ENCODE assay signal across 9 mouse cellular contexts in genomic region chr6:91575662-91576364, GRCm38 (mm10).
DNase-seq lines count a peak whose midpoint lies in the region; ATAC-seq and TF ChIP-seq lines count a peak whose summit lies in the region.
"Had no signal": no experiment of that assay in that cellular context is flagged by ENCODE, and none has a peak within 500 bp of the region (broad histone marks: within the 10 kb centered on the region; RNA-seq: fewer than 3 reads in every experiment).

No protein-coding gene starts in this region.

- no peaks in the 10 kb centered on the region for H3K36me3 ChIP-seq in hindbrain, embryonic 10.5 days
- H3K36me3 ChIP-seq in hindbrain, embryonic 13.5 days: no peaks in the 10 kb centered on the region
- H3K36me3 ChIP-seq in intestine, embryonic 15.5 days: no peaks in the 10 kb centered on the region
- H3K36me3 ChIP-seq in midbrain, embryonic 14.5 days (ENCODE audit: control insufficient read depth, insufficient read depth, low read length): no peaks in the 10 kb centered on the region

- no peaks in the 10 kb centered on the region for H3K27me3 ChIP-seq in hindbrain, embryonic 10.5 days (ENCODE audit: insufficient read depth, poor library complexity, severe bottlenecking)
- H3K27me3 ChIP-seq in hindbrain, embryonic 13.5 days: no peaks in the 10 kb centered on the region
- H3K27me3 ChIP-seq in intestine, embryonic 15.5 days (replicated peaks): no peaks in the 10 kb centered on the region
- H3K27me3 ChIP-seq in midbrain, embryonic 14.5 days (ENCODE audit: control insufficient read depth, insufficient read depth, low read length): no peaks in the 10 kb centered on the region
- H3K27me3 ChIP-seq: Patski had no signal

- WGBS in hindbrain, embryonic 10.5 days: 56% methylated on average over 4 of the region's 4 CpGs
- 67% methylated on average over 4 of the region's 4 CpGs for WGBS in hindbrain, embryonic 13.5 days
- 69% methylated on average over 4 of the region's 4 CpGs for WGBS in intestine, embryonic 15.5 days
- WGBS in midbrain, embryonic 14.5 days: 55% methylated on average over 4 of the region's 4 CpGs

- TF ChIP-seq CTCF in gastrocnemius, adult 2 months (IDR thresholded peaks at IDR 0.05): peak; percentile 99; the same call in 1 of the 2 replicates

- H3K4me3 ChIP-seq in hindbrain, embryonic 10.5 days: no peak overlapping the region
- H3K4me3 ChIP-seq in hindbrain, embryonic 13.5 days: no peak overlapping the region
- no peak overlapping the region for H3K4me3 ChIP-seq in gastrocnemius, adult 2 months
- H3K4me3 ChIP-seq in intestine, embryonic 15.5 days (replicated peaks): no peak overlapping the region
- H3K4me3 ChIP-seq in midbrain, embryonic 14.5 days (replicated peaks; ENCODE audit: low read depth, low read length): no peak overlapping the region

- H3K4me1 ChIP-seq in hindbrain, embryonic 10.5 days (replicated peaks): 0 out of 2 replicates have a peak, but pooled peaks cover 6% of the 10 kb centered on the region
- peaks cover 5% of the 10 kb centered on the region; the same call in 1 of the 2 replicates for H3K4me1 ChIP-seq in hindbrain, embryonic 13.5 days (replicated peaks)
- H3K4me1 ChIP-seq in intestine, embryonic 15.5 days (replicated peaks): no peaks in the 10 kb centered on the region
- no peaks in the 10 kb centered on the region for H3K4me1 ChIP-seq in midbrain, embryonic 14.5 days (ENCODE audit: control insufficient read depth, insufficient read depth, low read length)

- H3K9ac ChIP-seq in hindbrain, embryonic 13.5 days: no peak overlapping the region
- no peak overlapping the region for H3K9ac ChIP-seq in intestine, embryonic 15.5 days
- H3K9ac ChIP-seq in midbrain, embryonic 14.5 days (replicated peaks; ENCODE audit: low read length): no peak overlapping the region

- peak; percentile 74 for DNase-seq in hindbrain, embryonic 10.5 days (ENCODE audit: low spot score)
- DNase-seq in cerebellum, postnatal 4 days (ENCODE audit: low spot score in 2 of 2): peak; percentile 39 to 68
- DNase-seq in gastrocnemius, adult 2 months: peak; percentile 84
- DNase-seq in left cerebral cortex, postnatal 14 days (ENCODE audit: low spot score in 2 of 2): peak; percentile 65 to 81
- peak; percentile 88 for DNase-seq in midbrain, embryonic 14.5 days
- DNase-seq in spleen, postnatal 10 days (ENCODE audit: low spot score in 2 of 2): peak; percentile 48 to 75

- ATAC-seq in hindbrain, embryonic 13.5 days (ENCODE audit: low FRiP score): no peak
- peak; percentile 77 for ATAC-seq in intestine, embryonic 15.5 days
- ATAC-seq in midbrain, embryonic 14.5 days (ENCODE audit: low FRiP score, low TSS enrichment): no peak
- ATAC-seq: Patski had no signal

- no peak overlapping the region for H3K4me2 ChIP-seq in hindbrain, embryonic 13.5 days
- no peak overlapping the region for H3K4me2 ChIP-seq in intestine, embryonic 15.5 days (replicated peaks)
- H3K4me2 ChIP-seq in midbrain, embryonic 14.5 days (ENCODE audit: low read length): no peak overlapping the region

- no peaks in the 10 kb centered on the region for H3K9me3 ChIP-seq in hindbrain, embryonic 10.5 days
- H3K9me3 ChIP-seq in hindbrain, embryonic 13.5 days: no peaks in the 10 kb centered on the region
- no peaks in the 10 kb centered on the region for H3K9me3 ChIP-seq in intestine, embryonic 15.5 days
- no peaks in the 10 kb centered on the region for H3K9me3 ChIP-seq in midbrain, embryonic 14.5 days (ENCODE audit: control insufficient read depth, low read length)

- no peak overlapping the region for H3K27ac ChIP-seq in hindbrain, embryonic 10.5 days
- no peak overlapping the region for H3K27ac ChIP-seq in hindbrain, embryonic 13.5 days
- H3K27ac ChIP-seq in gastrocnemius, adult 2 months: peak overlapping the region; percentile 62
- no peak overlapping the region for H3K27ac ChIP-seq in intestine, embryonic 15.5 days
- no peak overlapping the region for H3K27ac ChIP-seq in midbrain, embryonic 14.5 days (replicated peaks; ENCODE audit: low read depth, low read length)

- intact Hi-C loops in gastrocnemius, adult 2 months (cut with DNase I): loop anchor here (1.0 to 2.0 kb wide), 4 partner anchors 43 to 165 kb away; no protein-coding TSS in a partner anchor
- intact Hi-C loops in left cerebral cortex, postnatal 14 days (cut with DNase I): loop anchor here (1.0 to 10.0 kb wide), 2 partner anchors 165 to 289 kb away; no protein-coding TSS in a partner anchor
